Mouse (Mus musculus) small intestine, adult 2 months (tissue): ENCODE measurements around the gene Pex5. TPM values are rescaled to one million over a fixed set of nuclear protein-coding genes. Genes with fewer than 3 reads are reported as not detected.

Experiments used
- H3K27ac ChIP-seq: fragments of 200-500 bp; 2 replicates; pipeline ENCODE4 v1.5.1; 2012; ENCODE audit warnings: low read depth, low read length, control low read depth, inconsistent platforms; ENCODE audit not compliant: insufficient read depth
- H3K27me3 ChIP-seq: fragments of 200-500 bp; 2 replicates; pipeline ENCODE4 v1.6.1; 2012; ENCODE audit warnings: mild to moderate bottlenecking, moderate library complexity, low read length, inconsistent platforms; ENCODE audit not compliant: control insufficient read depth, insufficient read depth
- H3K36me3 ChIP-seq: fragments of 200-500 bp; 2 replicates; pipeline ENCODE4 v1.6.1; 2012; ENCODE audit warnings: mild to moderate bottlenecking, low read length, control low read depth, inconsistent platforms; ENCODE audit not compliant: control insufficient read depth, insufficient read depth
- H3K4me1 ChIP-seq: fragments of 200-500 bp; 2 replicates; pipeline ENCODE4 v1.6.1; 2012; ENCODE audit warnings: low read length, inconsistent platforms, mixed read lengths; ENCODE audit not compliant: control insufficient read depth, insufficient read depth, insufficient read length
- H3K4me3 ChIP-seq: fragments of 200-500 bp; 2 replicates; pipeline ENCODE4 v1.5.1; 2012; ENCODE audit warnings: low read depth, mild to moderate bottlenecking, control low read depth, inconsistent platforms, low read length, moderate library complexity
- CTCF ChIP-seq: fragments of 200-500 bp; IDR thresholded peaks from 2 replicates; pipeline ENCODE4 v1.5.1; 2012; ENCODE audit warnings: low read depth, mild to moderate bottlenecking, control low read depth, inconsistent platforms, low read length, moderate library complexity, mixed read lengths; ENCODE audit not compliant: insufficient replicate concordance, insufficient read length; ENCODE audit errors: extremely low read depth
- POLR2A ChIP-seq: fragments of 200-500 bp; IDR thresholded peaks from 2 replicates; pipeline ENCODE4 v1.6.1; 2012; ENCODE audit warnings: low read depth, mild to moderate bottlenecking, control low read depth, inconsistent platforms, low read length, moderate library complexity
- WGBS: fragments of 180-500 bp; shearing (Covaris S2); methylation state at CpG from one replicate; pipeline ENCODE4 v1.1.7; 2018; 5-methylcytosine and 5-hydroxymethylcytosine counted together
- polyA plus RNA-seq: library from polyadenylated mRNA; depleted of rRNA; stranded (reverse); fragments of >200 nt; gene quantifications from 2 replicates; pipeline ENCODE4 v1.2.3, GENCODE M21; 2012; rRNA removed

The Pex5 gene
- polyA plus RNA-seq, 1 experiment, result 29.1 TPM

DNA sequence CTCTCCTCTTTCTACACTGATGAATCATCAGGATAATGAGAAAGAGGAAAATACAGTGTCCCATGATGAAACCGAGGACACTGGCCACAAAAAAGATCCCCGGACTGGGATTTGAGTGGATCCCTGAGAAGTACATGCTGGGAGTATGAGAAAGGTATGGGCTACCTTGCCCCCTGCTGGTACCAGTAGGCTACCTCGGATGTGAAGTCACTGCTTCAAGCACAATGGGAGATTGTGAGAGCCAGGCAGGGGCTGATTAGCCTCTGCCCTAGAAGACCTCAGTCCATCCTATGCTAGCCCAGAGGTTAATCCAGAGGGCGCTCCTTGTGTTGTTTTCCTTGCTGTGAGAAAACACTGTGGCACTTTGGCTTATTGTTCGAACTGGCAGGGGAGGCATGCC, 50.5 kb downstream of the Pex5 start:
- no peak overlapping the region for H3K4me3 ChIP-seq
- 43% methylated on average over 5 of the region's 5 CpGs for WGBS
- no peaks in the 10 kb centered on the region for H3K36me3 ChIP-seq
- TF ChIP-seq POLR2A, result no peak
- no peak for TF ChIP-seq CTCF
- H3K27me3 ChIP-seq, result no peaks in the 10 kb centered on the region
- H3K27ac ChIP-seq, result no peak overlapping the region
- no peaks in the 10 kb centered on the region for H3K4me1 ChIP-seq

DNA sequence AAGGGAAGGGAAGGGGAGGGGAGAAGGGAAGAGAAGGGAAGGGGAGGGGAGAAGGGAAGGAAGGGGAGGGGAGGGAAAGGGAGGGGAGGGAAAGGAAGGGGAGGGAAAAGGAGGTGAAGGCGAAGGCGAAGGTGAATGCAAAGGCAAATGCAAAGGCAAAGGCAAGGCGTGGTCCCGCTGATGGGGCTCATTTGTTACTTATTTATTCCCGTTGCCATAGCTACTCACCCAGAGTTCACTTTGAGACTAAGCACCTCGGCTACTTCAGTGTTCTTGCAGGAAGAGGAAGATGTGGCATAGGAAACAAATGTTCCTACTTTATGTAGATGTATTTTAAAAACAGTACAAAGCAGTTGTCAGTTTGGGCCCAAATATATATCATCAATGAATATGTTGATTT, 54.3 kb downstream of the Pex5 start:
- H3K4me1 ChIP-seq, result no peaks in the 10 kb centered on the region

DNA sequence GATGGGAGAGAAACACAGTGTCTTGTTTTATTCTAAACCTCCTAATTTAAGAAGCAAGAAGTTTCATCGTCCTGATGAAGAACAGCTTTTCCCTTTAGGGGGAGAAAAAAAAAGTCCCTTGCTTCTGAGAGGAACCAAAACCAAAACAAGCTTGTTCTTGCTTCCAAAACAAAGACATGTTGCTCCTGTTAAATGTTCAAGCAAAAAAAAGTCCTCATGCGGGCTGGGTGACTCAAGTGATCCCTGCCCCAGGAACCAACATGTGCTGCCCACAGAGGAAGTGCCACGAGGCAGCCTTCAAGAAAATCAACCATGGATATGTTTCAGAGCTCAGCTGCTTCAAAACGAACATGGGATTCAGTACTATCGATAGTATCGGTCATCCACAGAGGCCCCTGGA, 55.9 kb downstream of the Pex5 start:
- H3K36me3 ChIP-seq, result no peaks in the 10 kb centered on the region
- H3K27me3 ChIP-seq, result no peaks in the 10 kb centered on the region
- H3K4me1 ChIP-seq, result no peaks in the 10 kb centered on the region
- no peak overlapping the region for H3K4me3 ChIP-seq
- TF ChIP-seq POLR2A (no peak), CTCF (no peak)
- H3K27ac ChIP-seq, result no peak overlapping the region
- 75% methylated on average over 6 of the region's 6 CpGs for WGBS

More for the DNA sequence above, 54.3 kb downstream of the Pex5 start:
- Histone ChIP-seq H3K4me3 (no peak overlapping the region), H3K27ac (no peak overlapping the region), H3K36me3 (no peaks in the 10 kb centered on the region), H3K27me3 (no peaks in the 10 kb centered on the region)
- 20% methylated on average over 6 of the region's 6 CpGs for WGBS
- TF ChIP-seq POLR2A (no peak), CTCF (no peak)

DNA sequence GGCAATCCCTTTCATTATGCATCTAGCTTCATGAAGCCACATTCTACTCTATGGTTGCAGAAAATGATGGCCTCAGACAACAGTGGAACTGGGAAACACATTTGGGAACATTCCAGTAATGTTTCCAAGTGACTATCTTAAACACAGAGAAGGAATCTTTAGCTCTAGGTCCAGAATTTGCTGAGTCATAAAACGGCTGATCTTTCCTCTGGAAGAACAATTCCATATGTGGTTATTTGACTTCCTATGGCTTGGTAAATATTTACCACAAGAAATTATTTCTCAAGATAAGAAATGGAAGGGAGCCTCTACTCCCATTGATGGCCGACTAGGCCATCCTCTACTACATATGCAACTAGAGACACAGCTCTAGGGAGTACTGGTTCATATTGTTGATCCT, 61.6 kb downstream of the Pex5 start:
- WGBS, result 23% methylated on average over 2 of the region's 2 CpGs
- TF ChIP-seq CTCF (no peak), POLR2A (no peak)
- Histone ChIP-seq H3K4me1 (no peaks in the 10 kb centered on the region), H3K27ac (no peak overlapping the region), H3K27me3 (no peaks in the 10 kb centered on the region), H3K4me3 (no peak overlapping the region), H3K36me3 (no peaks in the 10 kb centered on the region)

Other genes starting within 250 kb of the Pex5 start
- gene Vmn2r27, start 183.2 kb downstream of the Pex5 start, polyA plus RNA-seq, result not detected in 2 replicates
- 0.06 and 0.39 TPM in 2 replicates for gene Cd163, start 110.4 kb downstream of the Pex5 start, polyA plus RNA-seq
- 0.44 and 1.1 TPM in 2 replicates for gene Clstn3, start 49.7 kb upstream of the Pex5 start, polyA plus RNA-seq
- gene C1rl, start 78.0 kb upstream of the Pex5 start, polyA plus RNA-seq, result 0.61 and 1.2 TPM in 2 replicates
- gene C1ra, start 97.3 kb upstream of the Pex5 start, polyA plus RNA-seq, result 9.1 and 9.2 TPM in 2 replicates
- gene C1s1, start 127.3 kb upstream of the Pex5 start, polyA plus RNA-seq, result 9.3 and 11.1 TPM in 2 replicates
- not detected in 2 replicates for gene C1rb, start 155.2 kb upstream of the Pex5 start, polyA plus RNA-seq
- not detected in 2 replicates for gene C1s2, start 221.0 kb upstream of the Pex5 start, polyA plus RNA-seq
- 127 and 323 TPM in 2 replicates for gene Lpcat3, start 248.0 kb upstream of the Pex5 start, polyA plus RNA-seq